Mouse (Mus musculus) testis, adult 2 months (tissue): ENCODE results near the gene Klk7. TPM values are rescaled to one million over a fixed set of nuclear protein-coding genes. Genes with fewer than 3 reads are reported as not detected.
A peak's percentile ranks its signal among the peaks of the same experiment; 100 is the strongest.

ENCODE experiments used
- H3K27ac ChIP-seq: fragments of 200-500 bp; 2 replicates; pipeline ENCODE4 v1.5.1; 2012; ENCODE audit warnings: low read depth, low read length; ENCODE audit not compliant: control insufficient read depth, insufficient read depth
- H3K27me3 ChIP-seq: fragments of 200-500 bp; 2 replicates; pipeline ENCODE4 v1.6.1; 2012; ENCODE audit warnings: mild to moderate bottlenecking, low read length, moderate library complexity; ENCODE audit not compliant: control insufficient read depth, insufficient read depth
- H3K36me3 ChIP-seq: fragments of 200-500 bp; 2 replicates; pipeline ENCODE4 v1.6.1; 2012; ENCODE audit warnings: mild to moderate bottlenecking, low read length; ENCODE audit not compliant: control insufficient read depth, insufficient read depth
- H3K4me1 ChIP-seq: fragments of 200-500 bp; 2 replicates; pipeline ENCODE4 v1.6.1; 2012; ENCODE audit warnings: low read length; ENCODE audit not compliant: control insufficient read depth, insufficient read depth
- H3K4me3 ChIP-seq: fragments of 200-500 bp; 2 replicates; pipeline ENCODE4 v1.5.1; 2012; ENCODE audit warnings: low read depth, mild to moderate bottlenecking, low read length, moderate library complexity, mixed read lengths; ENCODE audit not compliant: control insufficient read depth
- CTCF ChIP-seq: fragments of 200-500 bp; IDR thresholded peaks from 2 replicates; pipeline ENCODE4 v1.5.1; 2012; ENCODE audit warnings: low read depth, mild to moderate bottlenecking, inconsistent platforms, low read length, moderate library complexity; ENCODE audit not compliant: control insufficient read depth, insufficient read depth, insufficient replicate concordance
- POLR2A ChIP-seq: fragments of 200-500 bp; IDR thresholded peaks from 2 replicates; pipeline ENCODE4 v1.6.1; 2012; ENCODE audit warnings: low read depth, mild to moderate bottlenecking, inconsistent platforms, low read length, moderate library complexity; ENCODE audit not compliant: control insufficient read depth
- polyA plus RNA-seq: library from polyadenylated mRNA; depleted of rRNA; stranded (reverse); fragments of >200 nt; gene quantifications from 2 replicates; pipeline ENCODE4 v1.2.3, GENCODE M21; 2012

Klk7 gene
- polyA plus RNA-seq, 1 experiment = not detected

DNA sequence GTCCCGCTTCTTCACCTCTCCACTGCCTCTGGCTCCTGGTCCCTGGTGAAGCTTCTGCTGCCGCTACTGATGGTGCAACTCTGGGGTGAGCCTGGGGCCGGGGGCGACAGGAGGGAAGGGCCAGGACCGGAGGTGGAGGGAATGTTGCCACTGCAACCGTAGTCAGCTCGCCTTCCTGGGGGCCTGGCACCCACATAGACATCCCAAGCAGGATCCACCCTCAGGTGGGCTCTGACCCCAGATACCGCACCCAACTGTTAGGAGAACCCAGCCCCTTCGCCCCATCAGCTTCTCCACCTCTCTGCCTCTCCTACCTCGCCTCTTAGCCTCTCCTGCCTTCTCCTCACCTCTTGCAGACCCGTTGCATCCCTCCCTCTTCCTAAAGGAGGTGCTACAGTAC lies 29.6 kb upstream of the Klk7 start:
- H3K36me3 ChIP-seq = no peaks in the 10 kb centered on the region
- TF ChIP-seq CTCF = no peak
- TF ChIP-seq POLR2A = no peak
- H3K4me1 ChIP-seq = peaks cover 9% of the 10 kb centered on the region
- no peak overlapping the region for H3K4me3 ChIP-seq
- no peak overlapping the region for H3K27ac ChIP-seq
- H3K27me3 ChIP-seq = no peaks in the 10 kb centered on the region

DNA sequence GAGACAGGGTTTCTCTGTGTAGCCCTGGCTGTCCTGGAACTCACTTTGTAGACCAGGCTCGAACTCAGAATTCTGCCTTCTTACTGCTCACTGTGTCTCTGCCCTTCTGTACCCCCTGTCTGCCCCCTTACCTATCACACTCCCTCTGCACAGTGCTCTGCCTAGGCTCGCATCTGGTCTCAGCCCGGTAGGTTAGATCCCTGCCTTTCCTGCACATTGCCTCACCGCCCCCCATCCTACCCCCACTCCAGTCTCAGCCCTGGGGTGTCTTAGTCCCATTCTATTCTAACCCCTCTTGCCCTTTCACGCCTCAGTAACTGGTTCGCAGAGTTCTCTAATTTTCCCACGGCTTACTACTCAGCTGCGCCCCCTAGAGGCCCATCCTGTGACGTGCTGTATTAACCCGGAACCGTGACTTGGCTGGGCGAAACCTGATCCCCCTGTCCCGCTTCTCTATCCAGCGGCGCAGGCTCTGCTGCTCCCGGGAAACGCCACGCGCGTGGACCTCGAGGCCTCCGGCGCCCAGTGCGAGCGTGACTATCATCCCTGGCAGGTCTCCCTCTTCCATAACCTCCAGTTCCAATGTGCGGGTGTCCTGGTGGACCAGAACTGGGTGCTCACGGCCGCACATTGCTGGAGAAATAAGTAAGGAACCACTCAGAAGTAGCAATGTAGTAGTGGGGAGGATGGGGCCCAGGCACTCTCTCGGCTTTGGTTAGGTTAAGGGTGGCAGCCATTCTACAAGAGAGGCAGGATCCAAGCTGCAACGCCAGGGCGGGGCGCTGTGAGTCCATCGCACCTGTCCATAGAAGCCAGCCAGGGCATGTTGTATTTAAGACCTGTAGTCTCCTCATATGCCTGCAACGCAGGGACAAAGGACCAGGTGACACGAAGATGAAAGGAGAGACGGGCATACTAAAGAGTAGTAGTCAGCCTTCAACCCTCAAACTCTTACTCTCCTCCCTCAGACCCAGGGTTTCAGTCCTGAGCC lies 28.5 kb upstream of the Klk7 start:
- H3K36me3 ChIP-seq = no peaks in the 10 kb centered on the region
- no peak for TF ChIP-seq POLR2A
- TF ChIP-seq CTCF = peak; percentile 87

DNA sequence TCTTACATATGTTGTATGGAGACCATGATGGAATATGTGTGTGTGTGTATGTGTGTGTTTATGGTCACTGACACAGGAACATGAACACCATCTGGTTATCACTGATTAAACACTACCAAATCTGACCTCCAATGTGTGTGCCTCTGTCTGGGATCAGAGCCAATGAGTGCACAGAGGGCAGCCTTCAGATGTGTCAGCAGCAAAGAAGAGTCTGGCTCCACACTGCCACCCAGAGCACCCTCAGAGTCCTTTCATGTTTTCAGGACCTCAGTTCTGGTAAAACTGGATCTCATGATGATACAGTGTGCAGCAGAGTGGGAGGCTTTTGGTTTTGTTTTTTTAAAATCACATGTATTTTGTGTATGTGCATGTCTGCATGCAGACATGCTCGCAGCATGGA lies 25.8 kb upstream of the Klk7 start:
- no peaks in the 10 kb centered on the region for H3K36me3 ChIP-seq
- peaks cover 9% of the 10 kb centered on the region for H3K4me1 ChIP-seq
- H3K27me3 ChIP-seq = no peaks in the 10 kb centered on the region
- H3K27ac ChIP-seq = no peak overlapping the region
- H3K4me3 ChIP-seq = no peak overlapping the region
- TF ChIP-seq POLR2A (no peak), CTCF (peak; percentile 13; the same call in 1 of the 2 replicates)

More for the DNA sequence above, 28.5 kb upstream of the Klk7 start:
- H3K27me3 ChIP-seq = no peaks in the 10 kb centered on the region
- no peak overlapping the region for H3K27ac ChIP-seq
- peaks cover 9% of the 10 kb centered on the region for H3K4me1 ChIP-seq
- H3K4me3 ChIP-seq = peak overlapping the region; percentile 36

DNA sequence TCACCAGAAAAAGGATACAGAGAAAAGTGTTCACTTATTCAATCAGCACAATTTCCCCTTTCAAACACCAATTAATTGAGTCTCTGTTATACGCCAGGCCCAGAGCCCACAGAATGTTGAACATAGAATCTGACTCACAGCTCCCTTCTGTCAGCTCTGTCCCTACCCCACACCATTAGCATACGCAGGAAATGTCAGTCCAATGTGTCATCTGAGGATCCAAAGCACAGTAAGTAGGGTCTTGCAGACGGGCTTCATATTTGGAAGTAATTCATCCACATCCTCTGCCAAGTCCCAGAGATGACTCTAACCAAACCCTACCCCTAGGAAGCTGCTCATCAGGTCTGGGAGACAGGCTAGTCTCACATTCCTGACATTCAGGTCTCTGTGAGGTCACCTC lies 23.0 kb upstream of the Klk7 start:
- Histone ChIP-seq H3K36me3 (no peaks in the 10 kb centered on the region), H3K4me3 (no peak overlapping the region), H3K27ac (no peak overlapping the region), H3K27me3 (no peaks in the 10 kb centered on the region), H3K4me1 (no peaks in the 10 kb centered on the region)
- TF ChIP-seq POLR2A (no peak), CTCF (no peak)

DNA sequence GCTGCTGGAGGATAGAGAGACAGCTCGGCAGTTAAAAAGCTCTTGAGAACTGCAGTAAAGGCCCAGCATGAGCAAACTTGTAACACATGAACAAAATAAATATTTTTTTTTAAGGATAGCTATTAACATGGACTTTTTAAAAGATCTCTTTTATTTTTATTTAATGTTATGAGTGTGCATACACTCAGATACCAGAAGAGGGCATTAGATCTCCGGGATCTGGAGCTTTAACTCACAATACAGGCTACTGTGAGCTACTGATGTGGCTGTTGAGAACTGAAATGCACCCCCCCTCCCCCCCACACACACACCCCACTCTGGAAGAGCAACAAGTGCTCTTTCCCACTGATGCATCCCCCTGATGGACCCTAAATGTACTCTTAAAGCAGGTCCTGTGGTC lies 21.8 kb upstream of the Klk7 start:
- no peaks in the 10 kb centered on the region for H3K27me3 ChIP-seq
- H3K36me3 ChIP-seq = no peaks in the 10 kb centered on the region
- H3K4me3 ChIP-seq = no peak overlapping the region
- no peak overlapping the region for H3K27ac ChIP-seq
- TF ChIP-seq POLR2A (no peak), CTCF (no peak)
- no peaks in the 10 kb centered on the region for H3K4me1 ChIP-seq

DNA sequence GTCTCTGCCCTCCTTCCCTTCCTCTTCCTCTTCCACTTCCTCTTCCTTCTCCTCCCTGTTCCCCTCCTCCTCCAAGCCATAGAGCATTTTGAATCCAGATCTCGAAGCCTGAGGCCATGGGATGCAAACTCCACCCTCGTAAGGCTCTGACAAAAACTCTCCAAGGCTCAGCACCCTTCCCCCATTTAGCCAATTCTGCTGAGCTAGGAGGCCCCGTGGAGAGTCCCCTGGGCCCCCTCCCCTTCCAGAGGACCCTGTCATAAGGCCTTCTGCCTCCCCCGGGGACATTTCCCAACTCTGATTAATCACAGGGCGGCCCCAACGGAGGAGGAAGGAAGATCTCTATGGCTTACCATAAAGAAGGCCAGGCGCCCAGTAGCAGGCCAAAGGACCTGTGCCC lies 19.5 kb upstream of the Klk7 start, which contains the start of gene Klk9:
TSS of gene Klk9 (plus strand) at position 301 of the 400 bp plus-strand sequence.
- Histone ChIP-seq H3K4me1 (peaks cover under 1% of the 10 kb centered on the region; the same call in 1 of the 2 replicates), H3K27ac (no peak within 1 kb of the TSS), H3K4me3 (no peak within 1 kb of the TSS), H3K36me3 (no peaks in the 10 kb centered on the region), H3K27me3 (no peaks in the 10 kb centered on the region)
- TF ChIP-seq CTCF = no peak
- no peak for TF ChIP-seq POLR2A

DNA sequence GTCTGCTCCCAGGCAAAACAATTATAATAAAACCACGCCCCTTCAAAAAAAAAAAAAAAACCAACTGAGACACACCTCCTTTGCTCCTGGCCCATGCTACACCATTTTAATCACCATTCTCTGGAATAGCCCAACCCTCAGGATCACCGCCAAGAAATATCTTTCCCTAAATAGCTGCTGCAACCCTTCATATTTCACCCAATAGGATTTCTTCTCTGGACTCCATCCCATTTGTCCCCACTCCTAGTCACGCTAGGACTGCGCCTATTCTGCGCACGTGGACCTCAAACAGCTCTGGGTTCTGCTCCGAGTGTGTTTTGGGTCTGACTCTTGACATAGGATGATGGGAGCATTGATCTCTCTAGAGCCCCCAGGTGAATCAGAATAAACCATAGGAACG lies 14.7 kb upstream of the Klk7 start:
- peaks cover 6% of the 10 kb centered on the region for H3K4me1 ChIP-seq
- H3K4me3 ChIP-seq = no peak overlapping the region
- no peaks in the 10 kb centered on the region for H3K36me3 ChIP-seq
- TF ChIP-seq CTCF = no peak
- no peak for TF ChIP-seq POLR2A
- H3K27ac ChIP-seq = no peak overlapping the region
- no peaks in the 10 kb centered on the region for H3K27me3 ChIP-seq
